Mouse (Mus musculus): Measurements from ENCODE around the gene Col23a1. TPM values are rescaled to one million over a fixed set of nuclear protein-coding genes. Genes with fewer than 3 reads are reported as not detected.
"Not testable (repeated sequence)": the region's sequence is repeated elsewhere in the genome, so short reads cannot be mapped to it uniquely, and the experiment has no call there.

Gene Col23a1
- polyA plus RNA-seq, 1 experiment from 2014 or later, result 24.1 TPM

DNA sequence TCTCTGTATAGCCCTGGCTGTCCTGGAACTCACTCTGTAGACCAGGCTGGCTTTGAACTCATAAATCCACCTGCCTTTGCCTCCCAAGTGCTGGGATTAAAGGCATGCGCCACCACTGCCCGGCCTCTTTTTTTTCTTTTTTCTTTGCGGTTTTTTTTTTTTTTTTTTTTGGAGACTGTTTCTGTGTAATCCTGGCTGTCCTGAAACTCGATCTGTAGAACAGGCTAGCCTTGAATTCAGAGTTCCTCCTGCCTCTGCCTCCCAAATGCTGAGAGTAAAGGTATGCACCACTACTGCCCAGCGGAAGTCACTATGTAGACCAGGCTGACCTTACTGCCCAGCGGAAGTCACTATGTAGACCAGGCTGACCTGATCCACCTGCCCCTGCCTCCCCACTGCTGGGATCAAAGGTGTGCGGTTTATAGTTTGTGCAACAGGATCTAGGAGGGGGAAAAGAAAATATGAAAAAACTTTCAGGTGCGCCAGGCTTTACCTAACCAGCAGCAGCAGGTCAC lies 329.2 kb downstream of the Col23a1 start:
- Histone ChIP-seq H3K27me3 (ENCODE audit: low read depth, poor library complexity, severe bottlenecking) (no peaks in the 10 kb centered on the region), H3K4me3 (peak overlapping the region; percentile 77), H3K9me3 (replicated peaks) (no peaks in the 10 kb centered on the region), H3K4me1 (peaks cover 44% of the 10 kb centered on the region), H3K27ac (peak overlapping the region; percentile 86), H3K36me3 (peaks cover 29% of the 10 kb centered on the region)
- DNase-seq (ENCODE audit: low spot score), result no peak
- WGBS, result 50% methylated on average over 8 of the region's 8 CpGs

DNA sequence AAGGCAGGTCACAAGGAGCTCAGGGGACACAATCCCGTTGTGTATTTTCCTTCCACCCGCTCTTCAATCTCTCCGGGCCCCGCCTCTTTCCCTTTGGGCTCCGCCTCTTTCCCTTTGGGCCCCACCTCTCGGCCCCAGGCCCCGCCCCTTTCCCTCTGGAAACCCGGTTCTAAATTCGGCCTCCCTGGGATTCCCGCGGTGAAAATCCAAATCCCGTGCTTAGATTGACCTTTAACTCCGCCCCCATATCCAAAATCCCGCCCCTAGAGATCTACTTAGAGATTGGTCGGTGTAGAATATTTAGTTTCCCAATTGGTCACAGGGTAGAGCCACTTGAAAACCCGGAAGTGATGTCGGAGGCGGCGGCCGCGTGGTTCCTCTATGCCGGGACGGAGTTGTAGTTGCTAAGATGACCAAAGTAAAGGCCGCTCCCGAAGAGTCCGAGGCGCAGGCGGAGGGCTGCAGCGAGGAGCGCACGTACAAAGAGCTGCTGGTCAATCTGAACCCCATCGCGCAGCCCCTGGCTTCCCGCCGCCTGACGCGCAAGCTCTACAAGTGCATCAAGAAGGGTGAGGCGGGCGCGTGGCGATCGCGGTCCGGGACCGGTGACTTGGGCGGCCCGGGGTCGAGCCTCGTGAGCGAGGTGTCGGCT lies 329.8 kb downstream of the Col23a1 start, which contains the start of gene Nhp2:
Gene Nhp2, plus strand, starts transcription at position 327 of the 652 bp plus-strand sequence.
- Histone ChIP-seq H3K27ac (peak within 1 kb of the TSS; percentile 86), H3K9me3 (replicated peaks) (no peaks in the 10 kb centered on the region), H3K27me3 (ENCODE audit: low read depth, poor library complexity, severe bottlenecking) (no peaks in the 10 kb centered on the region), H3K4me3 (peak within 1 kb of the TSS; percentile 77), H3K36me3 (peaks cover 35% of the 10 kb centered on the region), H3K4me1 (peaks cover 43% of the 10 kb centered on the region)
- WGBS, result under 1% methylated on average over 51 of the region's 51 CpGs
- DNase-seq (ENCODE audit: low spot score), result peak; percentile 92

DNA sequence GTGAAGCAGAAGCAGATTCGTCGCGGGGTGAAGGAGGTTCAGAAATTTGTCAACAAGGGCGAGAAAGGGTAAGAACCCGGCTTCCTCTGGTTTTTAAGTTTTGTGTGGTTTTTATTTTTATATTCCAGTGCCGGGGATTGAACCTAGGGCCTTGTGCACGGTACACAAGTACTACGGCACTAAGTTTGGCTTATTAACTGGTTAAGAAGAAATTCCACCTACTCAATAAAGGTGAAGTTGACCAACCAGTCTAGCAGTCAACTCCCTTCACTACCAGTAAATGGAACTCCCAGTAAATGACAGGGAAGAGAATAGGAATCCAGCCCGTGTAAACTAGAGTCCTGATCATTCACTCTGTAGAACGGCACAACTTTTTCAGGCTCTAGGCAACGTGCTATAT lies 330.4 kb downstream of the Col23a1 start:
- Histone ChIP-seq H3K4me3 (peak overlapping the region; percentile 77), H3K4me1 (peaks cover 37% of the 10 kb centered on the region), H3K27ac (peak overlapping the region; percentile 86), H3K36me3 (peaks cover 41% of the 10 kb centered on the region), H3K9me3 (replicated peaks) (no peaks in the 10 kb centered on the region), H3K27me3 (ENCODE audit: low read depth, poor library complexity, severe bottlenecking) (no peaks in the 10 kb centered on the region)
- DNase-seq (ENCODE audit: low spot score), result no peak
- 2% methylated on average over 11 of the region's 11 CpGs for WGBS

DNA sequence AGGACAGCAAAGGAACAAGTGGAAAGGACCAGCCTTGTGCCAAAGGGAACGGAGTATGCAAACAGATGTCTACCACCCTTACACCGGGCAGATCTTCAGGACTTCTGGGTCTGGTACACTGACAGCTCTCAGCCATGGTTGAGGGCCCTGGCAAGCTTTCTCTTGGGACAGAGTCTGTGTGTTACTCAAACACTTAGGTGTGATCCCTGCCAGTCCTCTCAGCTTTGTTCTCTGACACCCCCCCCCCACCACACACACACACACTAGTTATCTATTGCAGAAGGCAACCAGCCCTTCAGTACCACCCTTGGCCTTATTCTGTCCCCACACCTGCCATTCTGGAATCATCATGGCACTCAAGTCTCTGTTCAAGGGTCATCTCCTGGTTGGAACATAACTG lies 332.1 kb downstream of the Col23a1 start:
- H3K4me3 ChIP-seq, result no peak overlapping the region
- peaks cover 58% of the 10 kb centered on the region for H3K36me3 ChIP-seq
- no peak overlapping the region for H3K27ac ChIP-seq
- WGBS, result 90% methylated on average over 2 of the region's 2 CpGs
- H3K27me3 ChIP-seq (ENCODE audit: low read depth, poor library complexity, severe bottlenecking), result no peaks in the 10 kb centered on the region
- no peak for DNase-seq (ENCODE audit: low spot score)
- no peaks in the 10 kb centered on the region for H3K9me3 ChIP-seq (replicated peaks)
- H3K4me1 ChIP-seq, result peaks cover 28% of the 10 kb centered on the region

DNA sequence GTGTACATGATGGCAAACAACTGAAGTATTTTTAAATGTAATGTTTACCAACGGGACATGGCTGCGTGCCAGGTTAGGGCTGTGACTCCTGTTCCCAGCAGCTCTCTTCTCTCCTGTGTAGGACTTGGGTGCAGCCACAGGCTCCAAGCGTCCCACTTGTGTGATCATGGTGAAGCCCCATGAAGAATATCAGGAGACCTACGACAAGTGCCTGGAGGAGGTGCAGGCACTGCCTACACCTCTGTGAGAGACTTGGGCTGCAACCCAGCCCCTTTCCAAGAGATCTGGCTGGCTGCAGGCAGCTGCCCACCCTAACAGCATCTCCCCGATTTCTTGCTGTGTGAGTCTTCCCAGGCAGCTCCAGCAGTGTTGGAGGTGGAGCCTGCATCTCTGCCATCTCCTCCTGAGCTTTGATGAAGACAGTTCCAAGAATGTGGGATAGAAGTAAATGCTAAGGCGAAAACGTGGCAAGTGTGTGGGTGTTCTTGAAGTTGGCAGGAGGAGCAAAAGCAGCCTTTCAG lies 333.3 kb downstream of the Col23a1 start:
- WGBS, result 90% methylated on average over 7 of the region's 7 CpGs
- Histone ChIP-seq H3K27me3 (ENCODE audit: low read depth, poor library complexity, severe bottlenecking) (no peaks in the 10 kb centered on the region), H3K27ac (no peak overlapping the region), H3K9me3 (replicated peaks) (no peaks in the 10 kb centered on the region), H3K4me1 (peaks cover 23% of the 10 kb centered on the region), H3K36me3 (peaks cover 70% of the 10 kb centered on the region), H3K4me3 (no peak overlapping the region)
- DNase-seq (ENCODE audit: low spot score), result no peak

DNA sequence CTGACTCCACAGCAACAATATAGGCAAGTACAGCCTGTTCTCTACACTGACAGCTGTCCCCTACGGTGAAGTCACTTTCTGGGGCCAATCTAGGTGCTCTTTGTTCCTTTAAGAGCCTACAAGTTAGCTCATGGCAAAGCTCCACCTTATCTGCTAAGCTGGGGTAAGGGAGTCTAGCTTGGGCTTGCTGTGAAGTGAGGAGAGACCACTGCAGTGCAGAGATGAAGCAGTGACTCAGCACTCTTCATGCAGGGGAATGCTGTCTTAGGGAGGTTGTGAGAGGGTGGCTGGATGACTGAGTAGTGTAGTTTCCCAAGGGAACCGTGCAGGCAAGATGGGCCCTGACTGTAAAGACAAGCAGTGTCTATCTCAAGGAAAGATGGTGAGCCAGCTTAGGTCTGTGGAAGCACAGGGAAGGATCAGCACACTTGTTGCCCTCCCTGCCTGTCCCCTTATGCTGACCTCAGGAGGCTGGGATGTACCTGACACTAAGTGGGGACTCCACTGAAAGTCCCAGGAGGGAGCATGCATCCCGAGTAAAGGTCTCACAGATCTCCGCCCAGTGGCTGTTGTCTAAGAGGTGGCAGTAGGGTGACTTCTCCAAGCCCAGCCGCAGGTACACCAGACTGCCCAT lies 335.6 kb downstream of the Col23a1 start:
- H3K4me3 ChIP-seq, result no peak overlapping the region
- H3K27me3 ChIP-seq (ENCODE audit: low read depth, poor library complexity, severe bottlenecking), result no peaks in the 10 kb centered on the region
- peaks cover 85% of the 10 kb centered on the region for H3K36me3 ChIP-seq
- H3K27ac ChIP-seq, result no peak overlapping the region
- H3K9me3 ChIP-seq (replicated peaks), result no peaks in the 10 kb centered on the region
- WGBS, result 82% methylated on average over 5 of the region's 5 CpGs
- DNase-seq (ENCODE audit: low spot score), result no peak
- H3K4me1 ChIP-seq, result peaks cover 11% of the 10 kb centered on the region

- no peak for DNase-seq (ENCODE audit: low spot score)
These were observed 337.7 kb downstream of the Col23a1 start for GRCm38 (mm10) chr11:51627425-51627824.

GRCm38 (mm10) chr11:51627907-51628306 lies 338.2 kb downstream of the Col23a1 start:
- WGBS, result 87% methylated on average over 8 of the region's 8 CpGs
- Histone ChIP-seq H3K9me3 (replicated peaks) (no peaks in the 10 kb centered on the region), H3K27me3 (ENCODE audit: low read depth, poor library complexity, severe bottlenecking) (no peaks in the 10 kb centered on the region), H3K36me3 (peaks cover 66% of the 10 kb centered on the region), H3K4me3 (no peak overlapping the region), H3K27ac (no peak overlapping the region), H3K4me1 (no peaks in the 10 kb centered on the region)
- DNase-seq (ENCODE audit: low spot score), result no peak

More at GRCm38 (mm10) chr11:51627425-51627824, 337.7 kb downstream of the Col23a1 start:
- H3K9me3 ChIP-seq (replicated peaks), result no peaks in the 10 kb centered on the region
- 94% methylated on average over 9 of the region's 9 CpGs for WGBS
- H3K27ac ChIP-seq, result no peak overlapping the region
- no peaks in the 10 kb centered on the region for H3K4me1 ChIP-seq
- H3K4me3 ChIP-seq, result no peak overlapping the region
- peaks cover 70% of the 10 kb centered on the region for H3K36me3 ChIP-seq
- no peaks in the 10 kb centered on the region for H3K27me3 ChIP-seq (ENCODE audit: low read depth, poor library complexity, severe bottlenecking)

GRCm38 (mm10) chr11:51629651-51630314 lies 340.1 kb downstream of the Col23a1 start:
- Histone ChIP-seq H3K27me3 (ENCODE audit: low read depth, poor library complexity, severe bottlenecking) (no peaks in the 10 kb centered on the region), H3K4me3 (no peak overlapping the region), H3K9me3 (replicated peaks) (no peaks in the 10 kb centered on the region), H3K4me1 (peaks cover 9% of the 10 kb centered on the region; the same call in 1 of the 2 replicates), H3K36me3 (peaks cover 49% of the 10 kb centered on the region), H3K27ac (no peak overlapping the region)
- WGBS, result 88% methylated on average over 15 of the region's 15 CpGs
- no peak for DNase-seq (ENCODE audit: low spot score)

GRCm38 (mm10) chr11:51632130-51632753 lies 342.5 kb downstream of the Col23a1 start:
- Histone ChIP-seq H3K4me1 (peaks cover 30% of the 10 kb centered on the region), H3K27ac (no peak overlapping the region), H3K9me3 (replicated peaks) (no peaks in the 10 kb centered on the region), H3K27me3 (ENCODE audit: low read depth, poor library complexity, severe bottlenecking) (no peaks in the 10 kb centered on the region), H3K4me3 (no peak overlapping the region), H3K36me3 (peaks cover 24% of the 10 kb centered on the region)
- DNase-seq (ENCODE audit: low spot score), result no peak
- WGBS, result 93% methylated on average over 6 of the region's 6 CpGs

GRCm38 (mm10) chr11:51633200-51633599 lies 343.5 kb downstream of the Col23a1 start:
- not testable (repeated sequence) for H3K27me3 ChIP-seq (ENCODE audit: low read depth, poor library complexity, severe bottlenecking); DNase-seq (ENCODE audit: low spot score); H3K27ac ChIP-seq; H3K4me3 ChIP-seq; H3K9me3 ChIP-seq (replicated peaks)
- Histone ChIP-seq H3K36me3 (peaks cover 14% of the 10 kb centered on the region), H3K4me1 (peaks cover 39% of the 10 kb centered on the region)
- WGBS, result 96% methylated on average over 7 of the region's 7 CpGs
